Mouse (Mus musculus) liver, embryonic 14.5 days (tissue): Measurements from ENCODE around the gene Hist1h2aa. TPM values are rescaled to one million over a fixed set of nuclear protein-coding genes. Genes with fewer than 3 reads are reported as not detected.

Experiments used
- ATAC-seq: fragments of 200-750 bp; cut with Nextera tagmentation; 2 replicates; pipeline ENCODE4 v1.8.0; 2017; ENCODE audit warnings: moderate number of reproducible peaks, mild to moderate bottlenecking, moderate library complexity; ENCODE audit not compliant: insufficient read depth
- DNase-seq, 3 experiments: peaks; one replicate each; pipeline ENCODE4 v3.0.0-alpha.2; 2012 to 2013; ENCODE audit warnings: low read depth in 3 of 3, low spot score in 3 of 3
- H3K27ac ChIP-seq: fragments of 300-500 bp; sonication (generic); 2 replicates; pipeline ENCODE4 v1.5.1; 2014; ENCODE audit warnings: moderate library complexity, mild to moderate bottlenecking, control low read depth, inconsistent platforms
- H3K27me3 ChIP-seq: fragments of 300-500 bp; sonication (generic); 2 replicates; pipeline ENCODE4 v1.6.1; 2014; ENCODE audit warnings: mild to moderate bottlenecking, low read length, moderate library complexity; ENCODE audit not compliant: control insufficient read depth, insufficient read depth
- H3K36me3 ChIP-seq: fragments of 300-500 bp; sonication (generic); replicated peaks from 2 replicates; pipeline ENCODE4 v1.6.1; 2014; ENCODE audit warnings: low read depth; ENCODE audit not compliant: control insufficient read depth, insufficient read depth
- H3K4me1 ChIP-seq, 2 experiments: fragments of 200-500 bp in 1 of 2; fragments of 300-500 bp in 1 of 2; sonication (generic) in 1 of 2; replicated peaks; 2 replicates each; pipeline ENCODE4 v1.6.1; 2012 to 2014; ENCODE audit warnings: antibody characterized with exemption in 1 of 2, inconsistent platforms in 1 of 2, low read length in 1 of 2; ENCODE audit not compliant: control insufficient read depth in 2 of 2, insufficient read depth in 2 of 2
- H3K4me2 ChIP-seq: fragments of 300-500 bp; sonication (generic); 2 replicates; pipeline ENCODE4 v1.6.1; 2014; ENCODE audit warnings: low read depth, mild to moderate bottlenecking, control low read depth, moderate library complexity
- H3K4me3 ChIP-seq, 2 experiments: fragments of 200-500 bp in 1 of 2; fragments of 300-500 bp in 1 of 2; sonication (generic) in 1 of 2; 2 replicates each; pipeline ENCODE4 v1.5.1; 2012 to 2014; ENCODE audit warnings: low read depth in 2 of 2, low read length in 2 of 2, mild to moderate bottlenecking in 2 of 2, control low read depth in 1 of 2, inconsistent platforms in 1 of 2, moderate library complexity in 1 of 2; ENCODE audit not compliant: insufficient read depth in 1 of 2
- H3K9ac ChIP-seq: fragments of 300-500 bp; sonication (generic); replicated peaks from 2 replicates; pipeline ENCODE4 v1.6.1; 2014; ENCODE audit warnings: mild to moderate bottlenecking, control low read depth, moderate library complexity
- H3K9me3 ChIP-seq: fragments of 300-500 bp; sonication (generic); 2 replicates; pipeline ENCODE4 v1.6.1; 2016; ENCODE audit warnings: low read length, mixed read lengths; ENCODE audit not compliant: control insufficient read depth
- CTCF ChIP-seq: IDR thresholded peaks from 2 replicates; pipeline ENCODE4 v1.5.1; 2016; ENCODE audit warnings: antibody characterized with exemption, low read depth, control low read depth
- EP300 ChIP-seq: IDR thresholded peaks from 2 replicates; pipeline ENCODE4 v1.6.1; 2016; ENCODE audit warnings: antibody characterized with exemption, low read depth
- WGBS: fragments of 180-500 bp; shearing (Covaris S2); extraction: QIAGEN DNeasy Blood & Tissue Kit; methylation state at CpG from one replicate; pipeline ENCODE4 v1.1.7; 2014; ENCODE audit not compliant: insufficient replicate concordance; 5-methylcytosine and 5-hydroxymethylcytosine counted together
- polyA plus RNA-seq, 2 experiments: library from polyadenylated mRNA; depleted of rRNA in 1 of 2; stranded (reverse) in 1 of 2; unstranded in 1 of 2; fragments of >200 nt; fragmentation: Nextera tagmentation in 1 of 2; extraction: Ambion mirVana in 1 of 2; gene quantifications; 2 replicates each; pipeline versions ENCODE4 v1.2.1 to v1.2.3; 2012 to 2014

Hist1h2aa gene
- polyA plus RNA-seq, 2 experiments = not detected

GRCm38 (mm10) chr13:23893269-23893593 lies 41.0 kb upstream of the Hist1h2aa start:
- Histone ChIP-seq H3K4me1 (no peaks in the 10 kb centered on the region; a peak in 2 of 4 replicates), H3K9me3 (no peaks in the 10 kb centered on the region), H3K36me3 (no peaks in the 10 kb centered on the region), H3K27me3 (no peaks in the 10 kb centered on the region), H3K27ac (no peak overlapping the region), H3K4me3 (no peak overlapping the region), H3K4me2 (no peak overlapping the region), H3K9ac (no peak overlapping the region)
- TF ChIP-seq CTCF = no peak
- no peak for TF ChIP-seq EP300
- 10% methylated on average over 4 of the region's 4 CpGs for WGBS
- no peak; the same call in 1 of the 2 replicates for ATAC-seq
- DNase-seq = no peak

- 18% methylated on average over 6 of the region's 6 CpGs for WGBS
- Histone ChIP-seq H3K27ac (no peak overlapping the region), H3K4me3 (no peak overlapping the region), H3K4me1 (no peaks in the 10 kb centered on the region; a peak in 2 of 4 replicates), H3K36me3 (no peaks in the 10 kb centered on the region), H3K4me2 (no peak overlapping the region), H3K9ac (no peak overlapping the region), H3K27me3 (no peaks in the 10 kb centered on the region), H3K9me3 (no peaks in the 10 kb centered on the region)
- DNase-seq (no peak), ATAC-seq (no peak)
- TF ChIP-seq CTCF (no peak), EP300 (no peak)
Observed at GRCm38 (mm10) chr13:23898242-23898641, 36.0 kb upstream of the Hist1h2aa start.

- Histone ChIP-seq H3K4me1 (0 out of 4 replicates have a peak, but pooled peaks cover 0 to 6% of the 10 kb centered on the region in 2 experiments), H3K27ac (no peak overlapping the region), H3K4me2 (no peak overlapping the region), H3K36me3 (no peaks in the 10 kb centered on the region), H3K9me3 (no peaks in the 10 kb centered on the region), H3K9ac (no peak overlapping the region), H3K27me3 (no peaks in the 10 kb centered on the region), H3K4me3 (no peak overlapping the region)
- WGBS = 71% methylated on average over 5 of the region's 5 CpGs
- DNase-seq = no peak
- TF ChIP-seq CTCF (no peak), EP300 (no peak)
- ATAC-seq = no peak
Observed at GRCm38 (mm10) chr13:23906906-23907305, 27.4 kb upstream of the Hist1h2aa start.

- H3K9me3 ChIP-seq = no peaks in the 10 kb centered on the region
Observed at GRCm38 (mm10) chr13:23910121-23910520, 24.1 kb upstream of the Hist1h2aa start.

GRCm38 (mm10) chr13:23911335-23911734 lies 22.9 kb upstream of the Hist1h2aa start:
- Histone ChIP-seq H3K4me1 (peaks cover 11 to 31% of the 10 kb centered on the region in 2 experiments; a peak in 2 of 4 replicates), H3K27me3 (no peaks in the 10 kb centered on the region), H3K27ac (no peak overlapping the region), H3K36me3 (no peaks in the 10 kb centered on the region), H3K4me2 (no peak overlapping the region), H3K9ac (no peak overlapping the region), H3K4me3 (no peak overlapping the region), H3K9me3 (no peaks in the 10 kb centered on the region)
- DNase-seq = peak in 1 of 3 experiments; percentile 11
- 18% methylated on average over 5 of the region's 5 CpGs for WGBS
- ATAC-seq = no peak
- TF ChIP-seq CTCF (no peak), EP300 (no peak)

More at GRCm38 (mm10) chr13:23910121-23910520, 24.1 kb upstream of the Hist1h2aa start:
- Histone ChIP-seq H3K27me3 (no peaks in the 10 kb centered on the region), H3K9ac (no peak overlapping the region), H3K4me1 (peaks cover 11 to 24% of the 10 kb centered on the region in 2 experiments; a peak in 2 of 4 replicates), H3K27ac (no peak overlapping the region), H3K4me3 (no peak overlapping the region), H3K4me2 (no peak overlapping the region), H3K36me3 (no peaks in the 10 kb centered on the region)
- 29% methylated on average over 5 of the region's 5 CpGs for WGBS
- no peak for TF ChIP-seq CTCF
- no peak for TF ChIP-seq EP300
- ATAC-seq = no peak
- no peak for DNase-seq
